Mouse (Mus musculus) MEL (cell line): ENCODE data around the gene Tubb3.
"Not testable (repeated sequence)": the region's sequence is repeated elsewhere in the genome, so short reads cannot be mapped to it uniquely, and the experiment has no call there.

Experiments
- E2F4 ChIP-seq: IDR thresholded peaks from 2 replicates; pipeline ENCODE4 v1.6.1; 2011; ENCODE audit warnings: low read depth, low read length, improper control_type of control experiment, borderline replicate concordance
- POLR2A ChIP-seq, 2 experiments: IDR thresholded peaks; 2 replicates each; pipeline ENCODE4 v1.6.1; 2011 to 2012; ENCODE audit warnings: low read length in 2 of 2, mild to moderate bottlenecking in 2 of 2, control low read depth in 1 of 2, improper control_type of control experiment in 1 of 2, low read depth in 1 of 2, moderate library complexity in 1 of 2; ENCODE audit not compliant: control insufficient read depth in 1 of 2, insufficient read depth in 1 of 2, poor library complexity in 1 of 2

- TF ChIP-seq POLR2A (IDR thresholded peaks at IDR 0.05; ENCODE audit: control insufficient read depth in 1 of 2, insufficient read depth in 1 of 2, low read depth in 1 of 2, low read length in 2 of 2, poor library complexity in 1 of 2); E2F4: not testable (repeated sequence)
Observed at GRCm38 (mm10) chr8:123451747-123452146, 40.5 kb downstream of the Tubb3 start.
